Mouse (Mus musculus): Measurements from ENCODE around the gene Pla2g5. TPM values are rescaled to one million over a fixed set of nuclear protein-coding genes. Genes with fewer than 3 reads are reported as not detected.

Pla2g5 gene
- total RNA-seq, 2 experiments from 2014 or later = 0.65 to 2.1 TPM

DNA sequence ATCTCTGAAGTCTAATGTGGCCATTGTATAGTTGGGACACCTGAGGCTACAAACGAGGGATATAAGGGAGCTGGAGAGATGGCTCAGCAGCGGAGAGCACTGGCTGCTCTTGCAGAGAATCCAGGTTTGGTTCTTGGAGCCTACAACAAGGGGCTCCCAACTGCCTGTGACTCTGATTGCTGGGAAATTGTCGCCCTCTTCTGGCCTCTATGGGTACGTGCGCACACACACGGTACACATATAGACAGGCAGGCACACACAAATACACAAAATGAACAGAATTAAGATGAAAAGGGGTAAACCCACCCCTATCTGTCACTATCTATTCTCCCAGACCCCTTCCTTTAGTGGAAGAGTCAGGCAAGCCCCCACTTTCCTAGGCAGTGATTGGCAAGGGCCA, 110.7 kb downstream of the Pla2g5 start:
- DNase-seq (ENCODE audit: low spot score in 2 of 2) = no peak

Other genes with a start within 250 kb of the Pla2g5 start
- gene Vwa5b1, start 227.6 kb downstream of the Pla2g5 start, total RNA-seq (2021) = 1 to 10 TPM; 2.0 to 2.1 TPM
- not detected for gene Pla2g2c, start 138.7 kb downstream of the Pla2g5 start, total RNA-seq (2021)
- 1 to 10 TPM; 1.7 to 2.1 TPM for gene Ubxn10, start 126.3 kb downstream of the Pla2g5 start, total RNA-seq (2021)
- gene Pla2g2f, start 105.9 kb downstream of the Pla2g5 start, total RNA-seq (2021) = not detected
- not detected for gene Pla2g2d, start 87.7 kb downstream of the Pla2g5 start, total RNA-seq (2021)
- not detected for gene Gm13030, start 10.5 kb upstream of the Pla2g5 start, total RNA-seq (2021)
- not detected for gene Pla2g2e, start 14.5 kb upstream of the Pla2g5 start, total RNA-seq (2021)
- gene Otud3, start 50.5 kb upstream of the Pla2g5 start, total RNA-seq (2021) = 10 to 100 TPM; 12.3 to 13.1 TPM
- not detected for gene Rnf186, start 103.6 kb upstream of the Pla2g5 start, total RNA-seq (2021)
- gene Tmco4, start 109.4 kb upstream of the Pla2g5 start, total RNA-seq (2021) = 1 to 10 TPM; 1.5 to 1.8 TPM
- 1 to 10 TPM; 5.4 to 6.5 TPM for gene Htr6, start 212.1 kb upstream of the Pla2g5 start, total RNA-seq (2021)
- gene Nbl1, start 229.5 kb upstream of the Pla2g5 start, total RNA-seq (2021) = 10 to 100 TPM; 64.4 to 83.9 TPM